Mouse (Mus musculus) limb, embryonic 15.5 days (tissue): ENCODE data around the gene Tyr. TPM values are rescaled to one million over a fixed set of nuclear protein-coding genes. Genes with fewer than 3 reads are reported as not detected.
"Not testable (repeated sequence)": the region's sequence is repeated elsewhere in the genome, so short reads cannot be mapped to it uniquely, and the experiment has no call there.

Experiments used
- ATAC-seq: fragments of 200-750 bp; cut with Nextera tagmentation; 2 replicates; pipeline ENCODE4 v1.8.0; 2017; ENCODE audit warnings: low read depth, moderate TSS enrichment; ENCODE audit not compliant: insufficient number of reproducible peaks, low FRiP score, low TSS enrichment
- H3K27ac ChIP-seq: fragments of 300-500 bp; sonication (generic); 2 replicates; pipeline ENCODE4 v1.5.1; 2015; ENCODE audit warnings: moderate library complexity, mild to moderate bottlenecking, inconsistent platforms
- H3K27me3 ChIP-seq: fragments of 300-500 bp; sonication (generic); 2 replicates; pipeline ENCODE4 v1.6.1; 2015; ENCODE audit warnings: inconsistent platforms
- H3K36me3 ChIP-seq: fragments of 300-500 bp; sonication (generic); 2 replicates; pipeline ENCODE4 v1.6.1; 2015; ENCODE audit warnings: inconsistent platforms
- H3K4me1 ChIP-seq: fragments of 300-500 bp; sonication (generic); 2 replicates; pipeline ENCODE4 v1.6.1; 2015; ENCODE audit warnings: inconsistent platforms
- H3K4me2 ChIP-seq: fragments of 300-500 bp; sonication (generic); 2 replicates; pipeline ENCODE4 v1.6.1; 2015; ENCODE audit warnings: mild to moderate bottlenecking, inconsistent platforms
- H3K4me3 ChIP-seq: fragments of 300-500 bp; sonication (generic); 2 replicates; pipeline ENCODE4 v1.5.1; 2015; ENCODE audit warnings: mild to moderate bottlenecking, inconsistent platforms
- H3K9ac ChIP-seq: fragments of 300-500 bp; sonication (generic); 2 replicates; pipeline ENCODE4 v1.6.1; 2015; ENCODE audit warnings: inconsistent platforms
- H3K9me3 ChIP-seq: fragments of 300-500 bp; sonication (generic); 2 replicates; pipeline ENCODE4 v1.6.1; 2016; ENCODE audit warnings: inconsistent platforms
- WGBS: fragments of 180-500 bp; shearing (Covaris S2); methylation state at CpG from one replicate; pipeline ENCODE4 v1.1.7; 2015; 5-methylcytosine and 5-hydroxymethylcytosine counted together
- polyA plus RNA-seq: library from polyadenylated mRNA; unstranded; fragments of >200 nt; fragmentation: Nextera tagmentation; extraction: Ambion mirVana; gene quantifications from 2 replicates; pipeline ENCODE4 v1.2.1, GENCODE M21; 2015

Tyr gene
- polyA plus RNA-seq = 0.45 and 0.52 TPM in 2 replicates

DNA sequence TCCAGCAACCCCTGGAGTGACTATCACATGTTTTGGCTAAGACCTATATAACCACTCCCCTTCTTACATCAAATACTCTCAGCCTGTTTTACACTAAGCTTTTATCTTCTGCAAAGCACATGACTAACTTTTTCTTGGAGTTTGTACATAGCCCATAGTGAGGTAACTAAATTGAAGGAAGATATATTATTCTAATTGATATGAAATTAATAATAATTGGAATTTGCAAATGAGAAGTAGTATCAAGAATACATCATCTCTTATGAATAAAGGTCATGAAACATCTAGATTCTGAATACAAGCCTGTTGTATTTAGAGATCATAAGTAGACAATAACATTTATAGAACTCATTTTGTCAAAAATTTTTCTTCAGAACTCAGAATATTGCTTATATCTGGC lies at the start of gene Tyr:
Tyr (minus strand) TSS at position 101 of the 400 bp plus-strand sequence.
- H3K9me3 ChIP-seq = no peaks in the 10 kb centered on the region
- H3K36me3 ChIP-seq = no peaks in the 10 kb centered on the region
- no peaks in the 10 kb centered on the region for H3K27me3 ChIP-seq
- H3K27ac ChIP-seq = no peak within 1 kb of the TSS
- no peak for ATAC-seq
- no peaks in the 10 kb centered on the region for H3K4me1 ChIP-seq
- no peak within 1 kb of the TSS for H3K4me3 ChIP-seq
- no peak within 1 kb of the TSS for H3K4me2 ChIP-seq
- no peak within 1 kb of the TSS for H3K9ac ChIP-seq

DNA sequence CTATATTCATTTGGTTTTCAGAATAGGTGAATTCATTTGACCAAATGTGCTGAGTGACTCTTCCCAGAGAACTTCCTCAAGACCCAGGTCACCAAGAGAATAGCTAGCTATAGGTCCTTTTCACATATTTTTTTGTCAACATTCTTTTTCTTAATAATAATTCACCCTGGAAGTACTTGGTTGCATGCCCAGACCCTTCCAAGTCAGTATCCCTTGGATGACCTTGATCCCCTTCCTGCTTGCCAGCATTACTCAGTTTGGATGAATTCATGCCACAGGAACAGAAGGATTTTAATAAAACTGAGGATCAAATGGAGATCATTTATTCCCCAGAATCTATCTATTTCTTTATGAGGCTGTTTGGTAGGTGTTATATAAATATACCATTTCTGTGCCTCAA lies 45.7 kb upstream of the Tyr start:
- H3K4me3 ChIP-seq = no peak overlapping the region
- H3K9me3 ChIP-seq = no peaks in the 10 kb centered on the region
- no peak overlapping the region for H3K27ac ChIP-seq
- no peak for ATAC-seq
- no peak overlapping the region for H3K9ac ChIP-seq
- no peak overlapping the region for H3K4me2 ChIP-seq
- H3K4me1 ChIP-seq = no peaks in the 10 kb centered on the region
- H3K27me3 ChIP-seq = no peaks in the 10 kb centered on the region
- H3K36me3 ChIP-seq = no peaks in the 10 kb centered on the region

DNA sequence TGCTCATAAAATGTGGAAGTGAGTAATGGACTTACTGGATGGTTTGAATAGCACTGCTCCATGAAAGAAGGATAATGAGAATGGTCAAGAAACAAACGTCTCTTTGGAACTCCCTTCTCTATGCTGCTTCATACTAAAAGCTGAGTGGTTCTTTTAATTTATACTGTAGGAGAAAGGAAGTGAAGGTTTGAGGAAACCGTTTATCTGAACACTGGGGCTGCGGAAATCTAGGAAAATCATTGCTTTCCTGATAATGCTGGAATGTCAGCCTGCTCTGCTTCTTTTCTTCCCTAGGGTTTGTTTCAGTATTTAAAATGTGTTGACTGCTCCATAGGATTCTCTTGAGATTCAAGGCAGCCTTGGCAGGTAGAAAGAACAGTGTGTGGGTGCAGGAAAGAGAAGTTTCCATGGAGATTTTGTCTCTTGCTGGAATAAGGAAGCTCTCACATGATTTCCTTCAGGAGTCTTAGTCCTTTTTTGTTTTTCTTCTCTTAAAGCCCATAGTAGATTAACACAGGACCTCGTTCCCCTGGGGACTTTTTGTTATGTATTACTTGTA lies 891 bp upstream of the Tyr start:
- WGBS = 20% methylated on average over 4 of the region's 4 CpGs
- Histone ChIP-seq H3K36me3 (no peaks in the 10 kb centered on the region), H3K4me1 (no peaks in the 10 kb centered on the region), H3K9ac (no peak overlapping the region), H3K4me2 (no peak overlapping the region), H3K4me3 (no peak overlapping the region), H3K27ac (no peak overlapping the region), H3K9me3 (no peaks in the 10 kb centered on the region), H3K27me3 (no peaks in the 10 kb centered on the region)
- ATAC-seq = no peak

DNA sequence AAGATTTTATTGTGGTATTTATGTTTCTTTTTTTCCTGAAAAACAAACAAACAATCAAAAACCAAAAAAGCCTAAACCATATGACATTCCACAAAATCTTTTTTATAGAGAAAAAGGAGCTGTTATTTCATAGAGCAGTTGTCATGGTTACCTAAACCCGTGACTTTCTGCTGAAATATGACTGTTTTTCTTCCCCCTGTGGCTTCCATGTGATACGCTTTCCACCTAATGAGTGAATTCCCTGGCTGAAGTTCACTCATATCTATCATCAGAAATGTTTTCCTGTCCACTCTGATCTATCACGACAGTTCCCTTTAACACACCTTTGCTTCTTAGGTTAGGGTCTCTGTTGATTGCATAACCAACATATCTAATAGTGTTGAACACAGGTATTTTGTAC lies 5.3 kb downstream of the Tyr start:
- H3K4me1 ChIP-seq = no peaks in the 10 kb centered on the region
- H3K9ac ChIP-seq = no peak overlapping the region
- no peak overlapping the region for H3K4me3 ChIP-seq
- H3K36me3 ChIP-seq = no peaks in the 10 kb centered on the region
- H3K27ac ChIP-seq = no peak overlapping the region
- ATAC-seq = no peak
- H3K27me3 ChIP-seq = no peaks in the 10 kb centered on the region
- no peak overlapping the region for H3K4me2 ChIP-seq
- 66% methylated on average over 3 of the region's 3 CpGs for WGBS
- no peaks in the 10 kb centered on the region for H3K9me3 ChIP-seq

DNA sequence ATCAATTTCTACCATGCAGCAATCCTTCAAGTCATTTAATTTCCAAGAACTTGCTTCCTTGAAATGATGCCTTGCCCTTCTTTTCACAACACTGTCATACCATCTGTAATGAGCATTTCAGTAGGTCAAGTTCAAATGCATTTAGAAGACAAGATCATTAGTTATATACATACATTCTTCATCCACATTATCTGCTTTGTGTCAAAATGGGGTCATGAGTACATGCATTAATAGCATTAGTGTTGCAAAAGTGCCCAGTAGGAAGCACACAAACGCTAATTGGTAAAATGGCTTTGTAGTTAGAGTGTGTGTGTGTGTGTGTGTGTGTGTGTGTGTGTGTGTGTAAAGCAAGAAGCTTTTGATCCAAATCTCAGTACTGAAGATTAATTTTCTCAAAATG lies 80.0 kb downstream of the Tyr start:
- H3K9ac ChIP-seq = no peak overlapping the region
- H3K36me3 ChIP-seq = no peaks in the 10 kb centered on the region
- no peaks in the 10 kb centered on the region for H3K9me3 ChIP-seq
- H3K27ac ChIP-seq = no peak overlapping the region
- H3K27me3 ChIP-seq = no peaks in the 10 kb centered on the region
- H3K4me2 ChIP-seq = no peak overlapping the region
- WGBS = 72% methylated on average over 1 of the region's 1 CpGs
- H3K4me3 ChIP-seq = no peak overlapping the region
- H3K4me1 ChIP-seq = no peaks in the 10 kb centered on the region
- no peak for ATAC-seq

DNA sequence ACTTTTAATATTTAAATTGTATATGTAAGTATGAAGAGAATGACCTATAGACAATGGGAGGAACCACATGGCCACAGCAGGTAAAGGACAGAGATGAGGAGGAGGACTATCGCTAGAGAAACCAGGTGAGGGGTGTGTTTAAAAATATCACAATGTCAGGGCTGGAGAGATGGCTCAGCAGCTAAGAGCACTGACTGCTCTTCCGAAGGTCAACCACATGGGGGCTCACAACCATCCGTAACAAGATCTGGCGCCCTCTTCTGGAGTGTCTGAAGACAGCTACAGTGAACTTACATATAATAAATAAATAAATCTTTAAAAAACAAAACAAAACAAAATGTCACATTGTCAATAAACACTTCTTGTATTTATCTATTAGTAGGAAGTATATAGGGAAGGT lies 81.9 kb downstream of the Tyr start:
- H3K4me3 ChIP-seq, H3K36me3 ChIP-seq, ATAC-seq, H3K4me2 ChIP-seq, H3K27ac ChIP-seq, H3K27me3 ChIP-seq, H3K4me1 ChIP-seq, H3K9ac ChIP-seq, H3K9me3 ChIP-seq: not testable (repeated sequence)
- WGBS = 12% methylated on average over 4 of the region's 4 CpGs

DNA sequence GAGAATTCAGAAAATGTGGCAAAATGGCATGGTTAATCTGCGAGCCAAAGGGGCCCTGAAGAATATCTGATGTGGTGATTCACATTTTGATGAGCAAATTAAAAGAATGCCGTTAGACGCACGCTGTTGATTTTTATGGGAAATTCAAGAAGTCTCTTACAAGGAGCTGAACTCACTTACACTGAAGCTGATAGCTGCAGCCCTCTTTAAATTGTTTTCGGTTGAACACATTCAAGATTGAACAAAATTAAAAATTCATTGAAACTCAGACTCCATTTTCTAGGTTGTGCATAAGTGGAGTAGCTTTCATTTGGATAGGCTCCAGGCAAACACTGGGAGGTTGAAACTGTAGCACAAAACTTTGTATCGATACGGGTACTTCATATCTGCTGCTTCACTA lies 96.3 kb downstream of the Tyr start:
- Histone ChIP-seq H3K9me3 (no peaks in the 10 kb centered on the region), H3K4me2 (no peak overlapping the region), H3K27me3 (no peaks in the 10 kb centered on the region), H3K36me3 (no peaks in the 10 kb centered on the region), H3K4me1 (no peaks in the 10 kb centered on the region), H3K27ac (no peak overlapping the region), H3K9ac (no peak overlapping the region), H3K4me3 (no peak overlapping the region)
- no peak for ATAC-seq
- WGBS = 83% methylated on average over 7 of the region's 7 CpGs

DNA sequence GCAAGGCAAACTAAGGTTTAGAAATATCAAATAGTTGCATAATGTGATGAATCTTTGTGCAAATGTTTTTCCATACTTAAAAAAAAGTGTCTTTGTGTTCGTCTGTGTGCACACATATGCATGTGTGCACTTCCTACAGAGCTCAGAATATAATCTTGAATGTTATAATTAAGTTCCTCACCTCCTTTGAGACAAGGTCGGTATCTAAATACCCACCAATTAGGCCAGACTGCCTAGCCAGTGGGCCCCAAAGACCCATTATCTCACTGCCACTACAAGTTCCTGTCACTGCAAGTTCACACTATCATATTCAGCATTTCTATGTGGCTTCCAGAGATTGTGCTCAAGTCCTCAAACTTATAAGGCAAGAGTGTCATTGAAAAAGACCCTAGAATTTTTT lies 118.4 kb downstream of the Tyr start:
- no peak overlapping the region for H3K4me3 ChIP-seq
- no peaks in the 10 kb centered on the region for H3K4me1 ChIP-seq
- no peak overlapping the region for H3K27ac ChIP-seq
- no peaks in the 10 kb centered on the region for H3K9me3 ChIP-seq
- no peak overlapping the region for H3K9ac ChIP-seq
- ATAC-seq = no peak
- H3K36me3 ChIP-seq = no peaks in the 10 kb centered on the region
- WGBS = 66% methylated on average over 2 of the region's 2 CpGs
- H3K27me3 ChIP-seq = no peaks in the 10 kb centered on the region
- no peak overlapping the region for H3K4me2 ChIP-seq

Other genes starting within 250 kb of the Tyr start
- gene Nox4, start 247.4 kb downstream of the Tyr start, polyA plus RNA-seq = 4.4 and 5.2 TPM in 2 replicates
- 0.02 and 0.08 TPM in 2 replicates for gene Grm5, start 90.7 kb upstream of the Tyr start, polyA plus RNA-seq